Mouse (Mus musculus) olfactory bulb, adult 2 months (tissue): ENCODE measurements around the gene Fam131c.

Source experiments
- CTCF ChIP-seq: fragments of 200-500 bp; IDR thresholded peaks from 2 replicates; pipeline ENCODE4 v1.5.1; 2012; ENCODE audit warnings: low read depth, mild to moderate bottlenecking, low read length, moderate library complexity; ENCODE audit not compliant: insufficient read depth
- POLR2A ChIP-seq: fragments of 200-500 bp; IDR thresholded peaks from 2 replicates; pipeline ENCODE4 v1.6.1; 2012; ENCODE audit warnings: mild to moderate bottlenecking, low read depth, low read length, moderate library complexity; ENCODE audit not compliant: insufficient read depth

- TF ChIP-seq POLR2A, result no peak
- TF ChIP-seq CTCF, result no peak
Observed at GRCm38 (mm10) chr4:141332258-141332657, 35.8 kb upstream of the Fam131c start.
